Mouse (Mus musculus) hindbrain, postnatal 0 days (tissue): ENCODE results near the gene Trp53. TPM values are rescaled to one million over a fixed set of nuclear protein-coding genes. Genes with fewer than 3 reads are reported as not detected.

Experiments used
- ATAC-seq: fragments of 200-750 bp; cut with Nextera tagmentation; 2 replicates; pipeline ENCODE4 v1.8.0; 2017; ENCODE audit warnings: mild to moderate bottlenecking, moderate TSS enrichment, moderate library complexity
- DNase-seq: peaks from one replicate; pipeline ENCODE4 v3.0.0-alpha.2; 2015; ENCODE audit warnings: low spot score
- H3K27ac ChIP-seq: fragments of 300-500 bp; sonication (generic); 2 replicates; pipeline ENCODE4 v1.5.1; 2014; ENCODE audit warnings: mild to moderate bottlenecking
- H3K27me3 ChIP-seq: fragments of 300-500 bp; sonication (generic); 2 replicates; pipeline ENCODE4 v1.6.1; 2014; ENCODE audit warnings: low read length, mixed read lengths; ENCODE audit not compliant: insufficient read depth
- H3K36me3 ChIP-seq: fragments of 300-500 bp; sonication (generic); 2 replicates; pipeline ENCODE4 v1.6.1; 2014; ENCODE audit warnings: low read length, mixed read lengths; ENCODE audit not compliant: insufficient read depth
- H3K4me1 ChIP-seq: fragments of 300-500 bp; sonication (generic); 2 replicates; pipeline ENCODE4 v1.6.1; 2014; ENCODE audit warnings: antibody characterized with exemption, low read length, mixed read lengths; ENCODE audit not compliant: insufficient read depth
- H3K4me2 ChIP-seq: fragments of 300-500 bp; sonication (generic); 2 replicates; pipeline ENCODE4 v1.6.1; 2014; ENCODE audit warnings: low read depth, mild to moderate bottlenecking, low read length, moderate library complexity, mixed read lengths
- H3K4me3 ChIP-seq: fragments of 300-500 bp; sonication (generic); 2 replicates; pipeline ENCODE4 v1.5.1; 2014; ENCODE audit warnings: low read length
- H3K9ac ChIP-seq: fragments of 300-500 bp; sonication (generic); replicated peaks from 2 replicates; pipeline ENCODE4 v1.6.1; 2014; ENCODE audit warnings: mild to moderate bottlenecking, low read length, moderate library complexity, mixed read lengths
- H3K9me3 ChIP-seq: fragments of 300-500 bp; sonication (generic); 2 replicates; pipeline ENCODE4 v1.6.1; 2016; ENCODE audit warnings: low read length, mixed read lengths
- CTCF ChIP-seq: IDR thresholded peaks from 2 replicates; pipeline ENCODE4 v1.5.1; 2016; ENCODE audit warnings: antibody characterized with exemption, control low read depth, low read depth
- WGBS: fragments of 180-500 bp; shearing (Covaris S2); extraction: QIAGEN DNeasy Blood & Tissue Kit; methylation state at CpG from one replicate; pipeline ENCODE4 v1.1.7; 2014; 5-methylcytosine and 5-hydroxymethylcytosine counted together
- polyA plus RNA-seq: library from polyadenylated mRNA; unstranded; fragments of >200 nt; fragmentation: Nextera tagmentation; extraction: Ambion mirVana; gene quantifications from 2 replicates; pipeline ENCODE4 v1.2.1, GENCODE M21; 2015
- total RNA-seq: library from RNA; depleted of rRNA; stranded (reverse); fragments of >200 nt; gene quantifications from 2 replicates; pipeline ENCODE4 v1.2.3, GENCODE M21; 2014

Gene Trp53
- total and polyA plus RNA-seq, 2 experiments from 2014 or later: 37.4 to 41.5 TPM

GRCm38 (mm10) chr11:69584937-69585336, 4.8 kb downstream of the Trp53 start:
- no peaks in the 10 kb centered on the region for H3K27me3 ChIP-seq
- H3K9me3 ChIP-seq: no peaks in the 10 kb centered on the region
- DNase-seq (no peak), ATAC-seq (no peak)
- no peaks in the 10 kb centered on the region for H3K4me1 ChIP-seq
- H3K36me3 ChIP-seq: peaks cover 23% of the 10 kb centered on the region
- TF ChIP-seq CTCF: no peak
- H3K9ac ChIP-seq: no peak overlapping the region
- 95% methylated on average over 13 of the region's 13 CpGs for WGBS
- no peak overlapping the region for H3K4me2 ChIP-seq
- H3K27ac ChIP-seq: no peak overlapping the region
- H3K4me3 ChIP-seq: no peak overlapping the region

GRCm38 (mm10) chr11:69585718-69586325, 5.7 kb downstream of the Trp53 start:
- ATAC-seq: no peak
- H3K4me1 ChIP-seq: no peaks in the 10 kb centered on the region
- TF ChIP-seq CTCF: no peak
- peaks cover 23% of the 10 kb centered on the region for H3K36me3 ChIP-seq
- WGBS: 82% methylated on average over 7 of the region's 7 CpGs
- H3K9ac ChIP-seq: no peak overlapping the region
- no peak overlapping the region for H3K27ac ChIP-seq
- no peaks in the 10 kb centered on the region for H3K27me3 ChIP-seq
- no peaks in the 10 kb centered on the region for H3K9me3 ChIP-seq
- H3K4me3 ChIP-seq: no peak overlapping the region
- DNase-seq: no peak
- H3K4me2 ChIP-seq: no peak overlapping the region

- no peaks in the 10 kb centered on the region for H3K27me3 ChIP-seq
- no peak overlapping the region for H3K4me2 ChIP-seq
- no peaks in the 10 kb centered on the region for H3K4me1 ChIP-seq
- WGBS: 94% methylated on average over 22 of the region's 22 CpGs
- H3K9me3 ChIP-seq: no peaks in the 10 kb centered on the region
- peaks cover 23% of the 10 kb centered on the region for H3K36me3 ChIP-seq
- DNase-seq (no peak), ATAC-seq (no peak)
- H3K27ac ChIP-seq: no peak overlapping the region
- no peak overlapping the region for H3K4me3 ChIP-seq
- H3K9ac ChIP-seq: no peak overlapping the region
- TF ChIP-seq CTCF: no peak
These were observed 9.2 kb downstream of the Trp53 start for GRCm38 (mm10) chr11:69589207-69589834.

GRCm38 (mm10) chr11:69590622-69591021, 10.5 kb downstream of the Trp53 start:
- 95% methylated on average over 8 of the region's 8 CpGs for WGBS

GRCm38 (mm10) chr11:69591424-69591823, 11.3 kb downstream of the Trp53 start:
- no peak for TF ChIP-seq CTCF
- H3K27ac ChIP-seq: peak overlapping the region; percentile 67
- ATAC-seq (no peak), DNase-seq (no peak)
- H3K27me3 ChIP-seq: no peaks in the 10 kb centered on the region
- H3K9me3 ChIP-seq: no peaks in the 10 kb centered on the region
- WGBS: 86% methylated on average over 3 of the region's 3 CpGs
- H3K4me2 ChIP-seq: no peak overlapping the region
- no peaks in the 10 kb centered on the region for H3K4me1 ChIP-seq
- peaks cover 23% of the 10 kb centered on the region for H3K36me3 ChIP-seq
- H3K9ac ChIP-seq: no peak overlapping the region
- no peak overlapping the region for H3K4me3 ChIP-seq

More at GRCm38 (mm10) chr11:69590622-69591021, 10.5 kb downstream of the Trp53 start:
- ATAC-seq (no peak), DNase-seq (no peak)
- TF ChIP-seq CTCF: no peak
- Histone ChIP-seq H3K4me3 (no peak overlapping the region), H3K36me3 (peaks cover 23% of the 10 kb centered on the region), H3K27me3 (no peaks in the 10 kb centered on the region), H3K9me3 (no peaks in the 10 kb centered on the region), H3K27ac (0 out of 2 replicates have a peak overlapping the region, but pooled peaks have one; percentile 67), H3K4me2 (no peak overlapping the region), H3K4me1 (no peaks in the 10 kb centered on the region), H3K9ac (no peak overlapping the region)

GRCm38 (mm10) chr11:69591899-69592637, 11.9 kb downstream of the Trp53 start:
- H3K4me3 ChIP-seq: no peak overlapping the region
- H3K9me3 ChIP-seq: no peaks in the 10 kb centered on the region
- no peak for TF ChIP-seq CTCF
- DNase-seq (peak; percentile 83), ATAC-seq (peak; percentile 94)
- H3K27me3 ChIP-seq: no peaks in the 10 kb centered on the region
- no peak overlapping the region for H3K4me2 ChIP-seq
- H3K27ac ChIP-seq: peak overlapping the region; percentile 67; the same call in 1 of the 2 replicates
- no peaks in the 10 kb centered on the region for H3K4me1 ChIP-seq
- peaks cover 23% of the 10 kb centered on the region for H3K36me3 ChIP-seq
- no peak overlapping the region for H3K9ac ChIP-seq
- WGBS: 43% methylated on average over 7 of the region's 7 CpGs
